Mouse (Mus musculus): Measurements from ENCODE around the gene Glod4.

The Glod4 gene

GRCm38 (mm10) chr11:76196977-76197469 lies 46.5 kb downstream of the Glod4 start:
- no peak for DNase-seq

GRCm38 (mm10) chr11:76196275-76196976 lies 47.1 kb downstream of the Glod4 start:
- no peak for DNase-seq

GRCm38 (mm10) chr11:76186908-76187307 lies 56.6 kb downstream of the Glod4 start:
- DNase-seq, result no peak

DNA sequence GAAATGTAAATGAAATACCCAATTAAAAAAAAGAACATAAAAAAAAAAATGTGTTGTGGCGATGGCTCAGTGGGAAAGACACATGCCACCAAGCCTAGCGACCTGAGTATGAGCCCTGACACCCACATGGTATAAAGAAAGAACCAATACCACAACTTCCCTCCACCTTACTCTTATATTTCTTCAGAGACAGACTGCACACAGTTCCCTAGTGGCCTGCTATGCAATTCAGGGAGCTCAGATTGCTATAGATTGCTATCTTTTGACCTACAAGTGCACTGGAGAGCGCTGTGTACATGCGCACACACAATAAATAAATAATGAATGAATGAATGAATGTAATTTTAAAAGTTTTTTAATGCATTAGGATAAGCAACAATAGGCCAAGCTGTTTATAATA lies 59.8 kb downstream of the Glod4 start:
- no peak for DNase-seq

DNA sequence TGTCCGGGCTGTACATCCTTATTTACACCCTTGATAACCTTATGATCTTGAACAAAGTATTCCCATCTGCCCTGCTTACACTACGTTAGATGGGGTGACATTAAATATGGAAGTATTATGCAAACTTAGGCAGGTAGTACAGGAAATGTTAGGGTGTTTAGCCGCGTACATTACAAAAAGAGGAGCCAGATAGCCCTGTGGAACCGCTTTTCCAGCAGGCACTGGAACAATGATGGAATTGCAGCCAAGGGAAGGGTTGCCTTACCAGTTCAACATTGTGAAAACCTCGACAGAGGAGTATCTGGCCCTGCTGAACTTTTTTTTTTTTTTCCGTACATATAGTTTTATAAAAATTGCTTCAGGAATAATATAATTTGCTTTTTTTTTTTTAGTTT lies 63.4 kb downstream of the Glod4 start:
- DNase-seq, result no peak

GRCm38 (mm10) chr11:76179495-76180145 lies 63.9 kb downstream of the Glod4 start, which contains the start of the genes Vps53 and Fam57a:
Vps53 (minus strand) TSS chr11:76179647.
Fam57a (plus strand) TSS chr11:76179671.
- peak; percentile 80 for DNase-seq

DNA sequence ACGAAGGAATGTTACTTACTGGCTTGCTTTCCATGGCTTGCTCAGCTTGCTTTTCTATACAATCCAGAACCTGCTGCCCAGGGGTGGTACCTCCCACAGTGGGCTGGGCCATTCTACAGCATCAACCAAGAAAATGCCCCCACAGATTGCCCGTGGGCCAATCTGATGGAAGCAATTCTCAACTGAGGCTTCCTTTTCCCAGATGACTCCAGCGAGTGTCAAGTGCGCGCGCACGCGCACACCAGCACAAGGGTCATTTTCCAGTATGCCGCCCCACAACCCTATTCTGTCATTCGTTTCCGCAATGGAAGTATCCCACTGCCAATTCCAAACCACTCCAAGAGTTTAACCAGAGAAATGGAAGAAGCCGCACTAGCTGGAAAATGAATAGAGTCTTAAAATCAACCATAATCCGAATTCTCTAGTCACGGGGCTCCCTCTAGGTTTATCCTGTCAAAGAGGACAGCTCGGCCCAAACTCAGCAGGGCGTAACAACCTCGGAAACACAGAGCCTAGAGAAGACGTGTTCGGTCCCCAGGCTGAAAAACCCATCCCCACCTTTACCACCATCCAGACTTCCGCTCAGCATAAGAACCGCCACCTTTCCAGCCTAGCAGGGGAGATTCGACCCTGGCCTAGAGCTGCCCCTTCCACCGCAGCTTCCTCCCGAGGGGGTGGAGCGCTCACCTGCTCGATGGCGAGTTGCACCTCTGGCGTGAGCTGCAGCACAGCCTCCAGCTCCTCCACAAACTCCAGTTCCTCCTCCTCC lies 64.6 kb downstream of the Glod4 start:
- DNase-seq, result peak; percentile 48

DNA sequence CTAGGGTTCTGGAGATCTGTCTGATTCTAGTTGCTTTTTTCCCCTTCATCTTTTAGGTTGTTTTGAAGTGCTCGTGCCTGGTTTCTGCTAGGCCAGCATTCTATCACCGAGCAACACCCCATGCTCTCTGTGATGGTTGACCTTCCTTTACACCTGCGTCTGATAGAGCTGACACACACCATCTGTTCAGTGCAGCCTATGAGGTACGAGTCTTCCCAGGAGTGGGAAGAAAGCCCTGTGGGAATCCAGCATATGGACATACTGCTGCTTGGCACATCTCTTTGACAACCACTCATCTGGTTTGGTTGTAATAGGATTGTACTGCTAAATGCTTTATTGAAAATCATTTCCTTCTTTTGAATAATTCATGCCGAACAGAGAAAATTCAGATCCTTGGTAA lies 73.3 kb downstream of the Glod4 start:
- DNase-seq, result no peak

DNA sequence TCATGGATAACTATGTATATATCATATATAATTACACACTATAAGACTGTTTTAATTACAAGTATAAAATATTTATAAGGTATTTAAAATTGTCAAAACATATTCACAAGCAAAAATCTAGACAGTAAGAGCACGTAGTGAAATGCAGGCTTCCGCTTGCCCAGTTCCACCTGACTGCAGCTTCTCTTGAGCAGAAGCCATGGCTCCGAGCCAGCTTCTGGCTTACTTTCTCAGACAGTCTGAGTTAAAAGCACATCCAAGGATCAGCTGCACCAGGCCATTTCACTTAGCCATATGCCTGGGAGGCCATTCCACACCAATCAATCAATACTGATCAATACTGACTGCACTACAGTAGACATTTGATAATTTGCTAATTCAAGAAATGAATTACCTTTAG lies 74.5 kb downstream of the Glod4 start:
- DNase-seq, result peak; percentile 33

GRCm38 (mm10) chr11:76167079-76167765 lies 76.3 kb downstream of the Glod4 start:
- peak; percentile 65 for DNase-seq

DNA sequence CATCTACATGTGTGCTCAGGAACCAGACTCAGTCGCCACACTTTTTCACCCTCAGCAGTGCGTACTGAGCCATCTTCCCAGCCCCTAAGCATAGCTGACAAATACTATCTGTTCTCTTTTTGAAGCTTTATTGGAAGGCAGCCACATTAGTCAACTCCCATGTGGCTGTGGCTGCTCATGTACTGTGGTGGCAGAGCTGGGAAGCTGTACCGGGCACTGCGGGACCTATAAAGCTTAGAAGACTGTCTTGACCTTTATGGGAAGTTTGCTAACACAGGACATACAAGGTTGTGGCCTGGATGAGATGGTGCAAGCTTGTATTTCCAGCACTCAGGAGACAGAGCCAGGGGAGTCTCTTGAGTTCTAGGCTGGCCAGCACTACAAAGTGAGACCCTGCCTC lies 76.9 kb downstream of the Glod4 start:
- DNase-seq, result no peak

GRCm38 (mm10) chr11:76160251-76160650 lies 83.3 kb downstream of the Glod4 start:
- DNase-seq, result no peak

DNA sequence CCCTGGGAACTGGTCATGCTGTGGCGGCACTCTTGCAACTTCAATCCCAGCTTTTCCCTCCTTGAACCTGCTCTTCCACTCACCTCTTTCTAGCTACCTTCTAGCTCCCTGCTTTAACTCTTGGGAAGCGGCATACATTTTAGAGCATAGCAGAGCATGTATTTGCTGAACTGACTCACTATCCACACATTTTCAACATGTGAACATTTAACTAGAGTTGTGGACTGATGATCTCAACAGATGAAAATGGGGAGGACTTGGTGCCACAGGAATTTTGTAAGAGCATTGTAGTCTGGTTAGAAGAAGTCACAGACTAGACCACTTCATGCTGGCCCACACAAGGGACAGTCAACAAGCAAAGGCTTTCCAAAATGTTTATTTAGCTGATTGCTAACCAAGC lies 85.2 kb downstream of the Glod4 start:
- DNase-seq, result no peak

DNA sequence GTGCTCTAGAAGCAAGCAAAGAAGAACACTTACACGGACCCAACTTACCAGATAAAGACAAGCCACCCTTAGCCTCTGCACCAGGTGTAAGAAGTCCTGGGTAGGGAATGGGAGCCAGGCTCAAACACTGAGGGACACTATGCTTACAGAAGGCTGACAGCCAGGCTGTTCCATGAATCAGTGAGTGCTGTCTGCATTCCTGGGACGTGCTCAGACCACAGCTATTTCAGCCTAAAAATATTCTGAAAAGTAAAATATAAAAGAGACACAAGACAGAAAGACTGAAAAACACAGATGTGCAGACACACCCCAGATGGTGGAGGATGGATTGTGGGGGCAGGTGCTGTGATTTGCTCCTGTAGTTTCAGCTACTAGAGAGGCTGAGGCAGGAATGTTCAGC lies 88.7 kb downstream of the Glod4 start:
- no peak for DNase-seq

GRCm38 (mm10) chr11:76154200-76154599 lies 89.3 kb downstream of the Glod4 start:
- DNase-seq, result no peak

- no peak for DNase-seq
These were observed 90.1 kb downstream of the Glod4 start for GRCm38 (mm10) chr11:76153236-76153951.

DNA sequence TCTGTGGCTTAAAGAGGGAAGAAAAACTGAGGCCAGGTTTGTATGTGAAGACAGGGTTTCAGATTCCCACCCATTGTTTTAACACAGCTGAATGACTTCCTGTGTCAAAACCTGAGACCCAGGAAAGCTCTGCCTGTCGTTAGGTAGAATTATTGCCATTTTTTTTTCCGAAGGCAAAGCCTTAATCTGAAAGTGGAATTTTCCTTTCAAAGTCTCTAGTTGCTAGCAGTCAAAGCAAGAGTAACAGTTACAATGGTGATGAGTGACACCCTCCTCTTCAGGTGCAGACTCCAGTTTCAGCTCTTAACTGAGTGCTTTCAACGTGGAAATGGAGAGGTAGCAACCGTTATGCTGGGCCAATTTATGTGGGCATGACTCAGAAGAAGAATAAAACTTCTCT lies 92.5 kb downstream of the Glod4 start:
- no peak for DNase-seq

- DNase-seq, result no peak
These were observed 95.2 kb downstream of the Glod4 start for GRCm38 (mm10) chr11:76148055-76149008.

GRCm38 (mm10) chr11:76146187-76147010 lies 97.1 kb downstream of the Glod4 start:
- no peak for DNase-seq

- no peak for DNase-seq
These were observed 98.4 kb downstream of the Glod4 start for GRCm38 (mm10) chr11:76145169-76145568.

Measured in right cerebral cortex, postnatal 14 days (tissue).